Mouse (Mus musculus): ENCODE results near the gene Fancd2.
A peak's percentile ranks its signal among the peaks of the same experiment; 100 is the strongest.

The Fancd2 gene

GRCm38 (mm10) chr6:113530932-113531839 lies at the start of gene Fancd2, which contains the start of gene Emc3:
Gene Fancd2, plus strand, starts transcription at chr6:113531682.
Gene Emc3, minus strand, starts transcription at chr6:113531652.
- peak; percentile 89 for DNase-seq (ENCODE audit: low spot score)

GRCm38 (mm10) chr6:113482477-113483099 lies 48.9 kb upstream of the Fancd2 start:
- DNase-seq (ENCODE audit: low spot score) = no peak

GRCm38 (mm10) chr6:113483100-113483615 lies 48.3 kb upstream of the Fancd2 start, which contains the start of gene Creld1:
Gene Creld1, plus strand, starts transcription at chr6:113483297.
- DNase-seq (ENCODE audit: low spot score) = peak; percentile 97

GRCm38 (mm10) chr6:113483729-113484128 lies 47.8 kb upstream of the Fancd2 start:
- no peak for DNase-seq (ENCODE audit: low spot score)

GRCm38 (mm10) chr6:113487125-113487576 lies 44.3 kb upstream of the Fancd2 start:
- DNase-seq (ENCODE audit: low spot score) = peak; percentile 69

DNA sequence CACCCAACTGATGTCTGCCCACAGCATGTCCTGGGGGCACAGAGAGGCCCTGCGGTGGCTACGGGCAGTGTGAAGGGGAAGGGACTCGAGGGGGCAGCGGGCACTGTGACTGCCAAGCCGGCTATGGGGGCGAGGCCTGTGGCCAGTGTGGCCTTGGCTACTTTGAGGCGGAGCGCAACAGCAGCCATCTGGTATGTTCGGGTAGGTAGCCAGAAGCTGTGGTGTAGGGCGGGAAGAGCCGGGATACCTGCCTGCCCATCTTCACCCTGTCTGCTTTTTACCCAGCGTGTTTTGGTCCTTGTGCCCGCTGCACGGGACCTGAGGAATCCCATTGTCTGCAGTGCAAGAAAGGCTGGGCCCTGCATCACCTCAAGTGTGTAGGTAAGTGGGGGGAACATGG lies 42.1 kb upstream of the Fancd2 start:
- no peak for DNase-seq (ENCODE audit: low spot score)

DNA sequence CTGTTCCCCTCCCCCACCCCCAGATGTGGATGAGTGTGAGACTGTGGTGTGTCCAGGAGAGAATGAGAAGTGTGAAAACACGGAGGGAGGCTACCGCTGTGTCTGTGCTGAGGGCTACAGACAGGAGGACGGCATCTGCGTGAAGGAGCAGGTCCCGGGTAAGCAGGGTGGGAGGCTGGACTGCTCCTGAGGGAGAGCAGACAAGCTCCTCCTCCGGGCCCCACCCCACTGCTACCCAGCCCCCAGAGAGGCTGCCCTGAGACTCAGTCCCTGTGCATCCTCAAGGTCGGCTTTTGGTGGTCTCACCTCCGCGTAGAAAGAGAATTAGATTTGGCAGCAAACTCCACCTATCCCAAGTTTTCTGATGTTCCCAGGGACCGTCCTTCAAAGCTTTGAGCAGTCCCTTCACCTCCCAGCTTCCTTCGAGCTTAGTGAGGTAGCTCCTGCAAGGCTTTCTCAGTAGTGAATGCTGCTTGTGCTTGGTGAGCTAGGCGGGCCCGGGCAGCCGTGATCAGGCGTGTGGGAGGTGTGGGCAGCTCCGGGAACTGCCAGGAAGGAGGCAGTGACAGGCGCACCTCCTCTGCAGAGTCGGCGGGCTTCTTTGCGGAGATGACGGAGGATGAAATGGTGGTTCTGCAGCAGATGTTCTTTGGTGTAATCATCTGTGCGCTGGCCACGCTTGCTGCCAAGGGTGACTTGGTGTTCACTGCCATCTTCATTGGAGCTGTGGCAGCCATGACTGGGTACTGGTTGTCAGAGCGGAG lies 39.2 kb upstream of the Fancd2 start:
- no peak for DNase-seq (ENCODE audit: low spot score)

GRCm38 (mm10) chr6:113494258-113494788 lies 37.2 kb upstream of the Fancd2 start:
- DNase-seq (ENCODE audit: low spot score) = peak; percentile 82

DNA sequence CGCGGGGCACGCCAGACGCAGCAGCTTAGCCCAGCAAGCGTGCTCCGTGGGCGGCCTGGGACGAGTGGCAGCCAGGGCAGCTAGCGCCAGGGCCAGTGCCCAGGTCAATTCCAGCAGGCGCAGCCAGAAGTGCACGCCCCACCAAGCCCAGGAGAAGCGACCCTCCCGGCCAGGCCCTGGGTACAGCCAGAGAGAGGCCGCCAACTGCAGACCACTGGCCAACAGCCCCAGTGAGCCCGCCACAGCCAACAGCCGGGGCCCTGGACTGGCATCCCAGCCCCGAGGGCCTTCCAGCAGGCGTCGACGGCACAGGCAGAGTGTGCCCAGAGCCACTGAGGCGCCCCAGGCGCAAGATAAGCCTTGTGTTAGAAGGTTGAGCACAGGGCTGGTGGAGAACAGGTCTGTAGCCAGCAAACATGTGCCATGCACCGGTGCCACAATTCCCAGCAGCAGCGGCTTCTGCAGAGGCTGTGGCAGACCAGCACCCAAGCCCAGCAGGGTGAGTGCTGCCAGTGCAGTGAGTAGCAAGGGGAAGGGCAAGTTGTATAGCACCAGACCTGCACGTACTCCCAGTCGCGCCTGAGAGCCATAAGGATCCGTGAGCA lies 36.3 kb upstream of the Fancd2 start:
- no peak for DNase-seq (ENCODE audit: low spot score)

GRCm38 (mm10) chr6:113499346-113499745 lies 32.1 kb upstream of the Fancd2 start:
- no peak for DNase-seq (ENCODE audit: low spot score)

GRCm38 (mm10) chr6:113501388-113502084 lies 29.9 kb upstream of the Fancd2 start, which contains the start of gene Prrt3:
Gene Prrt3, minus strand, starts transcription at chr6:113501931.
- DNase-seq (ENCODE audit: low spot score) = no peak

GRCm38 (mm10) chr6:113502801-113503200 lies 28.7 kb upstream of the Fancd2 start:
- no peak for DNase-seq (ENCODE audit: low spot score)

DNA sequence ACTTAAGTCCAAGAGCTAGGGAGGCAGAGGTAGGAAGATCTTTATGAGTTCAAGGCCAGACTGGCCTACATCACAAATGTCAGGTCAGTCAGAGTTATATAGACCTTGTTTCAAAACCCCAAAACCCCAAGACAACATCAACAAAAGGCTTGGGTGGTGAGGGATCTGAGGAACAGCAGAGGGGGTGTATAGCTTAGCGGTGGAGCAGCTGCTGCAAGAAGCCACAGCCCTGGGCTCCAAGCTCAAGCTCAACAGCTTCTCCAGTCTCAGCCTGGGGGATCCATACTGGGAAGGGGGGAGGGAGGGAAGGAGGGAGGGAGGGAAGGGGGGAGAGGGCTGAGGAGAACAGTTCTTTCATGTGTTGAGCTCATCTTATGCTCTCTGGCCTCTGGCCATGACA lies 25.8 kb upstream of the Fancd2 start:
- DNase-seq (ENCODE audit: low spot score) = no peak

DNA sequence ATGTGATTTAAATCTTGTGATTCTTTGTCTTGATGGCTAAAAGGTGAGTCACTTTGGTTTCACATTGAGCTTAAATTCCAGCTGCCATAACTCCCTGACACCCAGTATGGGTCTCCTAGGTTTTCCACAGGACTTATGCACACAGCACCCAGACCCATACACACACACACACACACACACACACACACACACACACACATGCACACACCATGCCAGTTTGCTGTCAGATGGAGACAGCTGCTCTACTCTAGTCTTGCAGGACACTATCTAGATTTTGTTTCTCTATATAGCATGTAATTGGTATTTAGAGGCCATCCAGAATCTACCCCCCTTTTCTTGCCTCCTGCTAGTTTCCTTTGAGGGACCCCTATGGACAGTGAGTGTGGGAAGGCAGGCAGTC lies 24.4 kb upstream of the Fancd2 start:
- DNase-seq (ENCODE audit: low spot score) = no peak

GRCm38 (mm10) chr6:113508272-113508946 lies 23.1 kb upstream of the Fancd2 start:
- DNase-seq (ENCODE audit: low spot score) = no peak

DNA sequence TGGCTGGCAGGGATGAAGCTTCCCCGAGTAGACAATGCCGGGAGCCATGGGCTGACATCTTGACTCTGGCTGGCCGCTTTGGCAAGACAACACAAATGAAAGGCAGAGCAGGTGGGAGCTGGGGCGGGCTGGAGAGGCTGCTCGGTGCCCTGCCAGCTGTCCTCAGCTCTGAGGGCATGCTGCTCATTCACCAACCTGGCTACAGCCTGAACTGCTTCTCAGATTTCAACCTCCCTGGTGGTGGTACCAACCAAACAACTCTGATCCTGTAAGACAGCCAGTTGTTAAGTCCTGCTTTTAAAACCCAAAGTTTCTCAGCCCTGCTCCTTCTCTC lies 22.6 kb upstream of the Fancd2 start:
- no peak for DNase-seq (ENCODE audit: low spot score)

DNA sequence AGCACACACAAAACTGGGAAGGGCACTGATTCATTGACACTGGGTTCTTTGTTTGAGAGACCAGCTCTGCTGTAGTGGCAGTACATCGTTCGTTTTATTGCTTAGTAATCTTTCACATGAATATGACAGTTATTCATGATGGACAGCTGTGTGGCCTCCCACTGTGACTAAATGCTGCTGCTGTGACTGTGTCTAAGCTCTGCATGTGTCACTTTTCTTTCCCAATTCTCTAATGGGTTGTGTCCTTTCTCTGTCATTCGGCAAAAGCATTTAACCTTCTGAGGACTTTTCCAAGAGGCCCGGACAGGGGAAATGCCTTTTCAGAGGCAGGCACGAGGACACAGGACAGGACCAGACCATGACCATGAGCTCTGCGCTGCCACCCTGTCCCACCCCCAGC lies 17.5 kb upstream of the Fancd2 start:
- DNase-seq (ENCODE audit: low spot score) = no peak

GRCm38 (mm10) chr6:113514600-113514999 lies 16.9 kb upstream of the Fancd2 start:
- DNase-seq (ENCODE audit: low spot score) = no peak

GRCm38 (mm10) chr6:113517434-113518080 lies 13.9 kb upstream of the Fancd2 start:
- DNase-seq (ENCODE audit: low spot score) = no peak

DNA sequence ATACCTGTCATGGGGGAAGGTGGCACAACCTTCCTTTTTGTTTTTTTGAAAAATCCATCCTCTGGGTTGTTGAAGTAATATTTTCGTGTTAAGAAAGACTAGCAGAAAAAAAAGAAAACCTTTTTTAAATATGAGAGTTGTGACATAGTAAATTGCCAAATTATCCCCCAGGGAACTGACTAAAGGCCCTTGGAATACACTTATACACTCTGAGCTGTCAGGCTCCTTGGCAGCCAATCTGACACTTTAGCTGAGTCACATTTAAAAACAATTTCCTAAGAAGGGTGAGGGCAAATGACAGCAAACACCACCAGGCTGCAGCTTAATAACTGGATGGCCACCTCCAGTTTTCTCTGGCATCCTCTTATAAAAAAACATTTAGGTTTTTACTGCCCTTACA lies 9.2 kb upstream of the Fancd2 start:
- no peak for DNase-seq (ENCODE audit: low spot score)
